Mouse (Mus musculus) limb, embryonic 11.5 days (tissue): Measurements from ENCODE around the gene Tmem44. TPM values are rescaled to one million over a fixed set of nuclear protein-coding genes. Genes with fewer than 3 reads are reported as not detected.

Experiments used
- ATAC-seq: fragments of 200-750 bp; cut with Nextera tagmentation; 2 replicates; pipeline ENCODE4 v1.8.0; 2017; ENCODE audit warnings: low read depth; ENCODE audit not compliant: insufficient number of reproducible peaks, low FRiP score, low TSS enrichment
- DNase-seq: peaks from one replicate; pipeline ENCODE4 v3.0.0-alpha.2; 2015; ENCODE audit warnings: low spot score
- H3K27ac ChIP-seq: fragments of 300-500 bp; sonication (generic); replicated peaks from 2 replicates; pipeline ENCODE4 v1.5.1; 2014; ENCODE audit warnings: low read depth, mild to moderate bottlenecking, low read length
- H3K27me3 ChIP-seq: fragments of 300-500 bp; sonication (generic); 2 replicates; pipeline ENCODE4 v1.6.1; 2014; ENCODE audit warnings: mild to moderate bottlenecking, low read length, mixed read lengths; ENCODE audit not compliant: control insufficient read depth, insufficient read depth
- H3K36me3 ChIP-seq: fragments of 300-500 bp; sonication (generic); 2 replicates; pipeline ENCODE4 v1.6.1; 2014; ENCODE audit warnings: mild to moderate bottlenecking, low read length, moderate library complexity, mixed read lengths; ENCODE audit not compliant: control insufficient read depth, insufficient read depth
- H3K4me1 ChIP-seq: fragments of 300-500 bp; sonication (generic); 2 replicates; pipeline ENCODE4 v1.6.1; 2014; ENCODE audit warnings: low read length, mixed read lengths; ENCODE audit not compliant: control insufficient read depth, insufficient read depth
- H3K4me2 ChIP-seq: fragments of 300-500 bp; sonication (generic); 2 replicates; pipeline ENCODE4 v1.6.1; 2014; ENCODE audit warnings: low read depth, mild to moderate bottlenecking, moderate library complexity; ENCODE audit not compliant: severe bottlenecking
- H3K4me3 ChIP-seq: fragments of 300-500 bp; sonication (generic); 2 replicates; pipeline ENCODE4 v1.5.1; 2014; ENCODE audit warnings: low read depth, low read length
- H3K9ac ChIP-seq: fragments of 300-500 bp; sonication (generic); 2 replicates; pipeline ENCODE4 v1.6.1; 2014; ENCODE audit warnings: mild to moderate bottlenecking, low read length
- H3K9me3 ChIP-seq: fragments of 300-500 bp; sonication (generic); 2 replicates; pipeline ENCODE4 v1.6.1; 2016; ENCODE audit warnings: low read length; ENCODE audit not compliant: control insufficient read depth
- WGBS: fragments of 180-500 bp; shearing (Covaris S2); extraction: QIAGEN DNeasy Blood & Tissue Kit; methylation state at CpG from one replicate; pipeline ENCODE4 v1.1.7; 2014; 5-methylcytosine and 5-hydroxymethylcytosine counted together
- polyA plus RNA-seq: library from polyadenylated mRNA; unstranded; fragments of >200 nt; fragmentation: Nextera tagmentation; extraction: Ambion mirVana; gene quantifications from 2 replicates; pipeline ENCODE4 v1.2.1, GENCODE M21; 2014

The Tmem44 gene
- polyA plus RNA-seq, 1 experiment from 2014 or later: 20.9 TPM

DNA sequence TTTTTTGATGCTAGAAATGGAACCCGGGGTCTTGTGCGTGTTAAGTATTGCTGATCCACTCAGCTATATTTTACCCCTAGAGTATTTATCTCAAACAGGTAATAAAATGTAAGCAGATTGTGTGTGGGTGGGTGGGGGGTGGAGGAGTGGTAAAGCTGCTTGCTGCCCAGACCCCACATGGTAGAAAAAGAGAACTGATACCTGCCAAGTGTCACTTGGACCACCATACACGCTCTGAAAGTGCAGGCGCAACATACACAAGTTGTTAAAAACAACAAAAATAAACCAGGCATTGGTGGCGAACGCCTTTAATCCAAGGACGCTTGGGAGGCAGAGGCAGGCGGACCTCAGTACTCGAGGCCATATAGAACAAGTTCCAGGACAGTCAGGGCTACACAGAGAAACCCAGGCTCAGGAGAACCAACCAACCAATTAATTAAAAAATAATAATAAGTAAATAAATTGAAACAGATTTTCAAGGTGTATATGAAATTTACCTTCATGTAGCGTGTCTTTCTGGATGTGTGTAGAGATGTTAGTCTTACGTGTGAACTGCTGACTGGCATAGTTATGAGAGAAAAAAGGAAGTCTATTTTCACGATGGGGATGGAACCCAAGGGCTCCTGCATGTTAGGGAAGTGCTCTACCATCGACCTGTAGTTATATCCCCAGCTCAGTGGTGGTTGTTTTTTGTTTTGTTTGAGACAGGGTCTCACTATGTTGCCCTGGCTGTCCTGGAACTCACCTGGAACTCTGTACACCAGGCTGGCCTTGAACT lies 38.9 kb downstream of the Tmem44 start:
- Histone ChIP-seq H3K27me3 (no peaks in the 10 kb centered on the region), H3K36me3 (no peaks in the 10 kb centered on the region), H3K4me1 (peaks cover 12% of the 10 kb centered on the region), H3K9ac (no peak overlapping the region), H3K4me2 (peak overlapping the region; percentile 66; the same call in 1 of the 2 replicates), H3K4me3 (no peak overlapping the region), H3K9me3 (no peaks in the 10 kb centered on the region), H3K27ac (no peak overlapping the region)
- 80% methylated on average over 13 of the region's 13 CpGs for WGBS
- no peak for DNase-seq
- no peak for ATAC-seq

DNA sequence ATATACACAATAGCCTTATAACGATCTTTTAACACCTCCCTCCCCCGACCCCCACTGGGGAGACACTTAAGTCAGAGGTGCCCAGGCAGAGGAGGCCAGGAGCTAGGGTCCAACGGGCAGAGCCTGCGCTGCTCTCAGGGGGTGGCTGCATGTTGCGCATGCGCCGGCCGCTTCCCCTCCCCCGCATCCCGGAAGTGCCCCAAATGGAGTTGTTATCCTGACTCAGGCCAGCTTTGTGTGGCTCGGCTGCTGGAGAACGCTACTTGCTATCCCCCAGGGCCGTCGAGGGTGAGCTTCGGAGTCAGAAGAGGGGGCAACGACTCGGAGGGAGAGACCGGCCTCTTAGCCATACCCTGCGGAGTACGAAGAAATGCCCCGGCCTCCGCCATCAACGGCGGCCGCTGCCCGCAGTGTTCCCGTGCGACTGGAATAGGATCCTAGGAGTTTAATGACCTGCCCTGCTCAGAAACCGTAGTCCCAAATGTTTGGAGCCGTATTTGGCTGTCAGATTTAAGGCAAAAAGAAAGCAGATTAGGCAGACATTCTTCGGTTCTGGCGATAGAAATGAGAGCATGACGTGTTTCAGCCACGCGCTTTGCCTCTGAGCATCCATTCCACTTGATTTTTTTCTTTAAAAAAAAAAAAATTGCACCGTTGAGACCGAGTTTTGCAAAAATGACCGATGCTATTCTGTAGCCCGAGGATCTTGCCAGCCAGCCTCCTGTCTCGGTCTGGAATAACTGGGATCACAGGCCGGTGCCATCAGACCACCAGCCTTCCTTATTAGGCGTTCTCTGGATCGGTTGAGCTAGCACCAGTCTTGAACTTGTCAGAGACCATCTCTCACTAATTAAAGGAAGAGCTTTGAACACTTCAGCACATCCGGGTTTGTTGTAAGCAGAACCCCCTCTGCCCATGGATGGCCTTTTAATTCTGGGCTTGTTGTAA lies 39.9 kb downstream of the Tmem44 start:
- no peaks in the 10 kb centered on the region for H3K36me3 ChIP-seq
- peak overlapping the region; percentile 66 for H3K4me2 ChIP-seq
- no peaks in the 10 kb centered on the region for H3K9me3 ChIP-seq
- peak overlapping the region; percentile 75 for H3K27ac ChIP-seq
- ATAC-seq (peak; percentile 79), DNase-seq (peak; percentile 92)
- peaks cover 12% of the 10 kb centered on the region for H3K4me1 ChIP-seq
- 5% methylated on average over 44 of the region's 44 CpGs for WGBS
- H3K4me3 ChIP-seq: peak overlapping the region; percentile 59
- H3K9ac ChIP-seq: peak overlapping the region; percentile 86
- H3K27me3 ChIP-seq: no peaks in the 10 kb centered on the region

DNA sequence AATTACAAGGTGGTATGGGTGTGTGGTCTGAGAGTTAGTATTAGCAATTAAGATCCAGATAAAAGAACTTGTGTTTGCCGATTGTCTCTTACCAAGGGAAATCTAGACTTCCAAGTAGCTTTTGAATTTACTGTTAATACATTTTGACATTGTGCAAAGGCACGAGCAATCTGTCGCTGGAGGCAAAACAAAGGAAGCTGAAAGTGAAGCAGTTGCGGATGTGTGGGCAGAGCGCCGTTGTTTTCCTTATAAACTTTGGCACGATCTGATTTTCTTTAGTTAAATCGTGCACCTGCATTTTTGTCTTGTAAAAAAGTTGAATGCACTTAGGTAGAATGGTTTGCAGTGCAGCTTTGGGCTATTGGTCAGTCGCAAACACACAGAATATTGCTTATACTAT lies 40.6 kb downstream of the Tmem44 start:
- WGBS: 56% methylated on average over 9 of the region's 9 CpGs
- no peak for DNase-seq
- H3K9ac ChIP-seq: peak overlapping the region; percentile 86
- peak overlapping the region; percentile 66 for H3K4me2 ChIP-seq
- ATAC-seq: no peak
- H3K27me3 ChIP-seq: no peaks in the 10 kb centered on the region
- H3K9me3 ChIP-seq: no peaks in the 10 kb centered on the region
- peaks cover 12% of the 10 kb centered on the region for H3K4me1 ChIP-seq
- no peak overlapping the region for H3K27ac ChIP-seq
- peak overlapping the region; percentile 59 for H3K4me3 ChIP-seq
- H3K36me3 ChIP-seq: no peaks in the 10 kb centered on the region

DNA sequence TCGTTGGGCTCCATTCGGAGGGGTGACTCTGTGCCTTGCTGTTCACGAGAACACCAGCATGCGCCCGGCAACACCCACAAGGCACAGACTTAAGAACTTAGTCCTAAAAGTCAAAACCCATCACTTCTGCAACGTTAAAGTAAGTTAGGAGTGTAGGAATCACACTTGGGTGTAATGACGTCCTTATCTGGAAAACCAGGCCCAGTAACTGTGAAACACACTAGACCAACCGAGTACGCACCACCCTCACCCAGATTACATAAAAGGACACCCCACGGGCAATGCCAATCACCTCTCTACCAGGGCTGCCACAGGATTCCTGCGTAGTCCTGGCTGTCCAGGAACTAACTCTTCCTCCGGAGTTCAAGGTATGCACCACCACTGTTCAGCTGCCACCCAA lies 41.3 kb downstream of the Tmem44 start:
- H3K4me3 ChIP-seq: no peak overlapping the region
- WGBS: 90% methylated on average over 12 of the region's 12 CpGs
- H3K27ac ChIP-seq: no peak overlapping the region
- no peaks in the 10 kb centered on the region for H3K9me3 ChIP-seq
- no peaks in the 10 kb centered on the region for H3K27me3 ChIP-seq
- no peak overlapping the region for H3K9ac ChIP-seq
- ATAC-seq (no peak), DNase-seq (no peak)
- peaks cover 12% of the 10 kb centered on the region for H3K4me1 ChIP-seq
- no peak overlapping the region for H3K4me2 ChIP-seq
- no peaks in the 10 kb centered on the region for H3K36me3 ChIP-seq

DNA sequence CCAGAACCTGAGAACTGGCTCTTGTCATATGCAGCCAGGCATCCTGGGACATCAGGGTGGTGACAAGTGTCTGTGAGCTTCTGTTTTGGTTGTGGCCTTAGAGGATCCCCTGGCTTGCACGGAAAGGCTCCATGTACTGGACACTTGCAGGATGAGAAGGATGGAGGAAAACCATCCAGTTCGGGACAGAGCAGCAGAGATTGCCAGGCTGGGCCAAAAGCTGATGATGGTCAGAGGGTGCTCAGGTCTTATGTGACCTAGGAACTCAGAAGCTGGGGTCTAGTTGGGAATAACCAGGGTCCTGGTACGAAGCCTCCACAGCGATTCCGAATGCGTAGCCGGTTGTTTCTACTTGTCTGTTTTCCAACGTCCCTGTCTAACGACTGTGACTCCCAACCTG lies 41.9 kb downstream of the Tmem44 start:
- H3K4me2 ChIP-seq: no peak overlapping the region
- WGBS: 89% methylated on average over 9 of the region's 9 CpGs
- H3K27me3 ChIP-seq: no peaks in the 10 kb centered on the region
- H3K9ac ChIP-seq: no peak overlapping the region
- ATAC-seq (no peak), DNase-seq (no peak)
- peaks cover 12% of the 10 kb centered on the region for H3K4me1 ChIP-seq
- no peak overlapping the region for H3K4me3 ChIP-seq
- no peaks in the 10 kb centered on the region for H3K36me3 ChIP-seq
- no peak overlapping the region for H3K27ac ChIP-seq
- no peaks in the 10 kb centered on the region for H3K9me3 ChIP-seq

DNA sequence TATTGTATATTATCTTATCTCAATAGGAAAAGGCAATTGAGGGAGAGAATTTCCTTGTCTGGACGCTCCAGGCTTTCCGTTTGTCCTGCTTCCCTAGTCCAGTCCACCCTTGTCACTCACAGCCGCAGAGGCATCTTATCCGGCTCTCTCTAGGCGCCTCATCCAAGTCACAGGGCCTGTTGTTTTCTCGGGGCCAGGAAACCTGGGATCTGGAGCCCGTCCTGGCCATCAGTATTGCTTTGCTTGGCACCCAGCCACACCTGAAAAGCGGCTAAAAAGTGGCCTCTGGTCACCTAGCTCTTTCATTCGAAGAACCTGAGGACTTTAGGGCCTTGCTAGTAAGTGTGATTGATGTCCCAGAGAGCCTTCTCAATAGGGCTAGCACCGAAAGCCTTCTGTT lies 43.5 kb downstream of the Tmem44 start:
- H3K9me3 ChIP-seq: no peaks in the 10 kb centered on the region
- ATAC-seq (no peak), DNase-seq (no peak)
- no peak overlapping the region for H3K9ac ChIP-seq
- H3K4me2 ChIP-seq: no peak overlapping the region
- no peaks in the 10 kb centered on the region for H3K27me3 ChIP-seq
- H3K36me3 ChIP-seq: no peaks in the 10 kb centered on the region
- H3K27ac ChIP-seq: no peak overlapping the region
- no peak overlapping the region for H3K4me3 ChIP-seq
- 67% methylated on average over 10 of the region's 10 CpGs for WGBS
- peaks cover 7% of the 10 kb centered on the region; the same call in 1 of the 2 replicates for H3K4me1 ChIP-seq

DNA sequence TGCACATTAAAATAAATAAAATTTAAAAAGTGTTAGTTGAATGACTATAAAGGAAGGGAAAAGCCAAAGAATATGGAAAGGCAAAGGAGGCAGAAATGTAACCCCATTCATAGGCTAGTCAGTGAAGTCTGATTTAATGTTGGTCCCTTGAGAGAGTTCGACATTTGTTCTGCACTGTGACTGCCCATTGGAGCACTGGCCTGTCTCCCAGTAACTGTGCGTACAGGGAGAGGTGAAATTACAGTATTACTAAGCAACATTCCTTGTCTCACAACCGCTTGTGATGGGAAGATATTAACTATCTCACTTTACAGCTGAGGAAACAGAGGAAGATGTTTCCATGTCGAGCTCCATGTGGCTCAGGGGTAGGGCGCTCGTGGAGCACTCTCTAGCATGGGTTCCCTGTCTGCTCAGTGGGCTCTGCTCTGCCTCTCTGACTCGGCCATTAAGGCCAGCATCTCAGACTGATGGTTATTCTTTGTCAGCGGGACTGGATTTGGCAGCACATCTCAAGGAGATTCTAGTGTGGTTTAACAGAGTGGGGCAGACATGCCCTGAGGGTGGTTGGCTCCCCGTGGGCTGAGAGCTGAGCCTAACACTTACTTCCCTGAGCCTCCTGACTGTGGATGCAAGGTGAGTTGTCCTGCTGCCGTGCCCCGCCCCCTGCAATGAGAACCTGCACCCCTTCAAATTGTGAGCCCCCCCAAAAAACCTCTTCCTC lies 45.2 kb downstream of the Tmem44 start:
- Histone ChIP-seq H3K4me2 (no peak overlapping the region), H3K4me3 (no peak overlapping the region), H3K9me3 (no peaks in the 10 kb centered on the region), H3K27ac (no peak overlapping the region), H3K36me3 (no peaks in the 10 kb centered on the region), H3K9ac (no peak overlapping the region), H3K27me3 (no peaks in the 10 kb centered on the region), H3K4me1 (0 out of 2 replicates have a peak, but pooled peaks cover 2% of the 10 kb centered on the region)
- WGBS: 76% methylated on average over 11 of the region's 11 CpGs
- DNase-seq (no peak), ATAC-seq (no peak)

DNA sequence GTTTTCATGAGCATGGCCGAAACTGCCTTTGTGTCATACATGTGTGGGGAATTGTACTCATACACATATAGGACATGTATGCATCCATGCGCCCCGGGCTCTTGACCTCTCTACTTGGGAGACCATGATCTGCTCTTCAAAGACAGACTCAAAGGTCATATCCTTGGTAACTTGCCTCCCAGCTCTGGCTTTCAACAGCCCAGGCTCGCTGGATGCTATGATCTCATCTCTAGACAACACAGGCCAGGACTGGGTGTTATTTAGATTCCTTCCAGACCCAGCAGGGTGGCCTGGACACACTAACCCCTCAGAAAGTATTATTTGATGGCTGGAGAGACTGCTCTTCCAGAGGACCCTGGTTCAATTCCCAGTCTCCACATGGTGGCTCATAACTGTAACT lies 45.8 kb downstream of the Tmem44 start:
- H3K36me3 ChIP-seq: no peaks in the 10 kb centered on the region
- ATAC-seq (no peak), DNase-seq (no peak)
- H3K4me2 ChIP-seq: no peak overlapping the region
- H3K27ac ChIP-seq: no peak overlapping the region
- H3K4me1 ChIP-seq: no peaks in the 10 kb centered on the region
- WGBS: 78% methylated on average over 4 of the region's 4 CpGs
- no peaks in the 10 kb centered on the region for H3K9me3 ChIP-seq
- no peaks in the 10 kb centered on the region for H3K27me3 ChIP-seq
- no peak overlapping the region for H3K9ac ChIP-seq
- no peak overlapping the region for H3K4me3 ChIP-seq
